Mouse (Mus musculus): ENCODE measurements around the gene Clec4a4. TPM values are rescaled to one million over a fixed set of nuclear protein-coding genes. Genes with fewer than 3 reads are reported as not detected.

Clec4a4 gene
- polyA plus RNA-seq, 1 experiment from 2014 or later = not detected

DNA sequence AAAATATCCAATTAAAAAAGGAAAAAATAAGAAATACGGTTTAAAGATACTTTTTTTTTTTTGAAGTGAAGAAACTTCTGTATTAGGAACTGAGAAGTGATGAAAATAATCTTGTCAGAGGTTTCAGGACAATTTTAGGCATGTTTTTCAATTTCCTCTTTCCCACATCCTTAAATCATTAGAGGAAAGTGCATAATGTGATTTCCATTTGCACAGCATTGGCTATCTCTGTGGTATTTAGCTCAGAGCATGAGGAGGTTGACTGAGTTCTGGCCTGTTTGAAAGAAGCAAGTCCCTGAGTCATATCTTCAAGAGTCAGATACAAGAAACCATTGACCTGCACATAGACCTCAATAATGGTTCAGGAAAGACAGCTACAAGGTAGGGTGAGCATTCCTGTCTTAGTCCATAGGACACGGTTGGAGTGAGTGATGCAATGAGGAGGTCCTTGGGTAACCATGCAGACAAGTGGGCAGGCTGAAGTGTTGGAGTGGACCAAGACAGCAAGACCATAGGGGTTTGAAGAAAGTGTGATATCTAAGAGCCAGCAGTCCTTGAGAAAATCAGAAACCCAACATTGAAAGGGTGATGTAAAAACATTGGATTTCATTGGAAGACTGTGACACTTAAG, 59.7 kb downstream of the Clec4a4 start, which contains the start of gene Clec4b1:
Clec4b1 (plus strand) TSS at position 221 of the 631 bp plus-strand sequence.
- Histone ChIP-seq H3K4me3 (ENCODE audit: low read depth, low read length) (no peak within 1 kb of the TSS), H3K4me1 (ENCODE audit: insufficient read depth) (no peaks in the 10 kb centered on the region), H3K27me3 (ENCODE audit: insufficient read depth, low read length) (no peaks in the 10 kb centered on the region), H3K36me3 (ENCODE audit: insufficient read depth) (no peaks in the 10 kb centered on the region), H3K4me2 (no peak within 1 kb of the TSS), H3K27ac (ENCODE audit: low read depth) (no peak within 1 kb of the TSS), H3K9ac (no peak within 1 kb of the TSS), H3K9me3 (ENCODE audit: low read depth, low read length) (no peaks in the 10 kb centered on the region; the same call in 1 of the 2 replicates)
- TF ChIP-seq CTCF (IDR thresholded peaks at IDR 0.05; ENCODE audit: low read depth) = no peak
- 77% methylated on average over 2 of the region's 2 CpGs for WGBS
- DNase-seq = no peak
- ATAC-seq (ENCODE audit: insufficient read depth) = no peak

Other genes starting within 250 kb of the Clec4a4 start
- gene Slc2a3, start 188.7 kb upstream of the Clec4a4 start, polyA plus RNA-seq (2014; fragmentation: Nextera tagmentation; extraction: Ambion mirVana) = 8.4 and 8.9 TPM in 2 replicates
- 6.7 and 7.5 TPM in 2 replicates for gene Foxj2, start 170.5 kb upstream of the Clec4a4 start, polyA plus RNA-seq (2014; fragmentation: Nextera tagmentation; extraction: Ambion mirVana)
- gene C3ar1, start 134.2 kb upstream of the Clec4a4 start, polyA plus RNA-seq (2014; fragmentation: Nextera tagmentation; extraction: Ambion mirVana) = 3.2 and 4.0 TPM in 2 replicates
- gene Necap1, start 115.9 kb upstream of the Clec4a4 start, polyA plus RNA-seq (2014; fragmentation: Nextera tagmentation; extraction: Ambion mirVana) = 46.1 and 50.9 TPM in 2 replicates
- 3.1 TPM in 2 replicates for gene Clec4a1, start 68.5 kb upstream of the Clec4a4 start, polyA plus RNA-seq (2014; fragmentation: Nextera tagmentation; extraction: Ambion mirVana)
- gene Clec4a3, start 37.9 kb upstream of the Clec4a4 start, polyA plus RNA-seq (2014; fragmentation: Nextera tagmentation; extraction: Ambion mirVana) = 2.3 and 3.4 TPM in 2 replicates
- gene Clec4b1, start 59.6 kb downstream of the Clec4a4 start, polyA plus RNA-seq (2014; fragmentation: Nextera tagmentation; extraction: Ambion mirVana) = not detected in 2 replicates
- 3.1 and 4.1 TPM in 2 replicates for gene Clec4a2, start 116.1 kb downstream of the Clec4a4 start, polyA plus RNA-seq (2014; fragmentation: Nextera tagmentation; extraction: Ambion mirVana)
- gene Clec4b2, start 182.5 kb downstream of the Clec4a4 start, polyA plus RNA-seq (2014; fragmentation: Nextera tagmentation; extraction: Ambion mirVana) = not detected in 2 replicates
- gene Clec4n, start 239.5 kb downstream of the Clec4a4 start, polyA plus RNA-seq (2014; fragmentation: Nextera tagmentation; extraction: Ambion mirVana) = 2.7 and 2.9 TPM in 2 replicates